Mouse (Mus musculus) kidney, adult 8-10 months (tissue): ENCODE measurements around the gene Gstm4.
"Not testable (repeated sequence)": the region's sequence is repeated elsewhere in the genome, so short reads cannot be mapped to it uniquely, and the experiment has no call there.

Source experiments
- DNase-seq, 2 experiments: peaks; one replicate each; pipeline ENCODE4 v3.0.0; 2022

Gstm4 gene

GRCm38 (mm10) chr3:108014974-108015346 is 29.7 kb downstream of the Gstm4 start:
- peak; percentile 44 to 45 for DNase-seq

GRCm38 (mm10) chr3:108014098-108014973 is 30.4 kb downstream of the Gstm4 start:
- DNase-seq = peak in 1 of 2 experiments; percentile 19

DNA sequence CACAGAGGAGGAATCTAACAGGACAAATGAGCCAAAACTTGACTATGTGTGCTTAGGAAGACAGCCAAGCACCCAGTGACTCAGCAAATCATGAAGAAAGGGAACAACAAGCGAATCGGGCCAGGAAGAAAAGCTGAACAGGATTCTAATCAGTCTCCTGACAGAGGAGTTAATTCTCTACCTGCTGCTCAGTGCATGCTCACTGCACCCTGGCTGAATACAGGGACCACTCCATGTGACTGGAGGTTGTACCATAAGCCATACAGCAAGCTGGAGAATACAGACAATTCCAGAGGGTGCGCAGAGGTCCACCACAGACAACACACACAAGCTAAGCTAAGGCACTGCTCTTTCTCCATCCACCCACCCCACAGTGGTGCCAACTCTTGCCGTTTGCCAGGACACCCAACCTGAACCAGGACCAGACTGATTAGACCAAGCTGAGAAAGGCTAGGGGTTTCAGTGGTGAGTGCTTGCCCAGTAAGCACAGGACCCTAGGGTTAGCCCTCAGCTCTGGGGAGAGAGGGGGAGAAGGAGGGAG is 31.3 kb downstream of the Gstm4 start:
- peak; percentile 74 for DNase-seq

DNA sequence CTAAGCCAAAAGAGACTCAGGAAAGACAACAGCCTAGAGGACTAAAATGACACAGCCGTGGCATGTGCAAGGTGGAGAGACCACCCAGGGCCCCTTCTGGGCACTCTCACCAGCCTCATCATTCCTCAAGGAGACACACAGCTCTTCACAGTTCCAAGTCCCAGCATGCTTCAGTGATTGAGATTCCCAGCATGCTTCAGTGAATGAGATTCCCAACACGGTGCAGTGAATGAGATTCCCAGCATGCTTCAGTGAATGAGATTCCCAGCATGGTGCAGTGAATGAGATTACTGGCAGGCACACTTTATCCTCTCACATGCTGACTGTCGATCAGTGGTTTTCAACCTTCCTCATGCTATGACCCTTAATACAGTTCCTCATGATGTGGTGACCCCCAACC is 33.1 kb downstream of the Gstm4 start:
- DNase-seq = no peak

DNA sequence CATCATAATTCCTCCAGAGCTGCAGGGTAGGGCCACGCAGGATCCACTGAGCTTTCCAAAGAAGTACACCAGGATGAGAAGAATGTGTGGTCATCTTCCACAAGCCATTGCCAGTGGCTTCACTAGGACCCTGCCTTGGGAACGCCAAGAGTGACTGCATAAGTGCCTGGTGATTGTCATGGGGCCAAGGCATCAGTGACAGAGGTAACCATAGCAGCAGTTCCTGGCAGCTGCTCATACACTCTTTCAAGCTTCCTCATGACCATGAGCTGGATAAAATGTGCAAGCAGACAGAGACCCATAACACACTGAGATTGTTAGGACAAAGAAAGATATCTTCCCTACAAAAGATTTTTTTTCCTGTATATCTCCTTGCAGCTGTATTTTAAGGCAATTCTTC is 34.4 kb downstream of the Gstm4 start:
- DNase-seq = no peak

GRCm38 (mm10) chr3:108002021-108002420 is 42.7 kb downstream of the Gstm4 start:
- no peak for DNase-seq

DNA sequence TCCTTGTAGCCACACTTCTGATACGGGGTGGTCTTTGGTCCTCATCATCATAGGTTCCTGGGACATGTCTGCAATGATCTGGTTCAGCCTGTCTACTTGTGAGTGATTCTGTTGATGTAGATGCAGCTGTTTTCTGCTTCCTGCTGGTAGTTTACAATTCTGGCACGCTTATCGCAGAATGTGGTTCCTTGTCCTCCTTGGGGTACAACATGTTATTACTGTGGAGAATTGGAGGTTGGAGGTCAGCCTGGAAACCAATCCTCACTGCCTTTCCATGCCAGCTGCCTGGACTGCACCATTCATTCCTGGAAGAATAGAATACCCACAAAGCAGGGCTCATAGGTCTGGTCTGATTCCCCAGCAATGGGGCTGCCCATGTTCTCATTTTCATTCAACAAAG is 45.2 kb downstream of the Gstm4 start:
- no peak for DNase-seq

DNA sequence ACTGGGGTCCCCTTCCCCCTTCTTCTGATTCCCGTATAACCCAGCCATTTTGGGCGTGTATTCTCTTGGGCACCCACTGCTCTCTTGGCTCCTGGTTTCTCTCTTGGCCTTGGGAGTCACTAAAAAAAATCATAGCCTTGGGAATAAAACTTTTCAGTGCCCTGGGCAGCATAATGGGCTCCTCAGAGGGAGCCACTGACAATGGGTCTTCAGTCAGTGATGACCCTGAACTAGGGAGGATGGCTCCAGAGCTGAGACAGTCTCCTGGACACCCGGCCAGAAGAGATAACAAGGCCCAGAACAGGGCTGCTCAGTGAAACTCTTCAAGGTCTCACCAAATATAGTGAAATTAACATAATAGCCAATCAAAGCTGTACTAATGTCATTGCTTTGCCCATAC is 46.1 kb downstream of the Gstm4 start:
- DNase-seq = no peak

DNA sequence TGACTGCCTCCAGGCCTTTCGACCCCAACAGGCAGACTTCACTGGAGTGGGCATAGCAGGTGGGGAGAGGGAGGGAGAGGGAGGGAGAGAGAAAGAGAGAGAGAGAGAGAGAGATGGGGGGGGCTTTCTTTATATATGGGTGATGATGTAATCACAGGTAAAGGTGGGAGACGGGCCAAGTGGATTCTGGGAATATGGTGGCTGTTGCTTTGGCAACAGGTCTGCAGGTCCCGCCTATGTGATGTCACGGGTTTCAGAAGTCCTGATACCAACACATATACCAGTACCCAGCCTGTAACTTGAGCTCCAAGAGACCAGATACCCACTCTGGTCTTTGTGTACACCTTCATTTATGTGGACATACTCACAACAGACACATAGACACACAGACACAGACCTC is 48.1 kb downstream of the Gstm4 start:
- DNase-seq = no peak

- DNase-seq = not testable (repeated sequence)
Observed at GRCm38 (mm10) chr3:107995974-107996373, 48.7 kb downstream of the Gstm4 start.
